Mouse (Mus musculus): Measurements from ENCODE around the gene Olfr272.

Gene Olfr272

GRCm38 (mm10) chr4:52919078-52919477, at the start of gene Olfr272:
Gene Olfr272, minus strand, starts transcription at chr4:52919178.
- no peak for DNase-seq (ENCODE audit: low spot score in 2 of 2)

- no peak for DNase-seq (ENCODE audit: low spot score in 2 of 2)
These were observed 45.3 kb upstream of the Olfr272 start, which contains the start of gene Olfr270 for GRCm38 (mm10) chr4:52964247-52964646. Gene Olfr270, plus strand, starts transcription at chr4:52964547.

- DNase-seq (ENCODE audit: low spot score in 2 of 2), result peak; percentile 55 to 85
These were observed 39.7 kb upstream of the Olfr272 start for GRCm38 (mm10) chr4:52958693-52959092.

- DNase-seq (ENCODE audit: low spot score in 2 of 2), result no peak
These were observed 30.0 kb upstream of the Olfr272 start for GRCm38 (mm10) chr4:52949005-52949404.

- no peak for DNase-seq (ENCODE audit: low spot score in 2 of 2)
These were observed 27.7 kb upstream of the Olfr272 start for GRCm38 (mm10) chr4:52946665-52947064.

- no peak for DNase-seq (ENCODE audit: low spot score in 2 of 2)
These were observed 11.5 kb upstream of the Olfr272 start for GRCm38 (mm10) chr4:52930480-52930879.

- DNase-seq (ENCODE audit: low spot score in 2 of 2), result no peak
These were observed 1.7 kb downstream of the Olfr272 start for GRCm38 (mm10) chr4:52917311-52917688.

GRCm38 (mm10) chr4:52916659-52917310, 2.2 kb downstream of the Olfr272 start:
- no peak for DNase-seq (ENCODE audit: low spot score in 2 of 2)

- no peak for DNase-seq (ENCODE audit: low spot score in 2 of 2)
These were observed 6.6 kb downstream of the Olfr272 start for GRCm38 (mm10) chr4:52912409-52912808.

- DNase-seq (ENCODE audit: low spot score in 2 of 2), result no peak
These were observed 9.4 kb downstream of the Olfr272 start for GRCm38 (mm10) chr4:52909542-52909941.

- DNase-seq (ENCODE audit: low spot score in 2 of 2), result peak in 1 of 2 experiments; percentile 34
These were observed 54.8 kb downstream of the Olfr272 start for GRCm38 (mm10) chr4:52864156-52864555.

Measured in frontal cortex, postnatal 36 days (tissue).